Mouse (Mus musculus) adrenal gland, adult 8-10 months (tissue): ENCODE measurements at regions not wholly inside any gene's neighbourhood (a gene's known extent, or its start where the extent isn't known, plus 50 kb on each side); places are given as distances from the start of the nearest gene placed in this dataset.

Experiments used
- DNase-seq: peaks from one replicate; pipeline ENCODE4 v3.0.0; 2022

DNA sequence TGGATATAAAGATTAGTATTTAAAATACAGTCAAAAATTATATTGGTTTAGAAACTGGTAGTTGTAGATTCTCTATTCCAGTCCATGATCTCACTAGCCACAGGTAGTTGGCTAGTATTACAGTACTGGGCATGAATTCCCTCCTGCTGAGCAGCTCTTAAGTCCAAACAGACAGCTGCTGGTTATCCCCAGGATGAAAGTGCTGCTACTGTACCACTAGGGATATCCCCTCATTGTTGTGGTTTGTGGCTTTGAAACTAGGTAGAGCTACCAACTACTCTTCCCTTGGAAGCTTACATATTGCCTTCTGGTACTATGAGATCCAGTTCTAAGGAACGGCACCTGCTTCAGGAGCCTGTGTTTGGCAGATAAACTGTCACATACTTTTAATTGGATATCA is 97.9 kb upstream of the Pter start:
- DNase-seq: no peak

DNA sequence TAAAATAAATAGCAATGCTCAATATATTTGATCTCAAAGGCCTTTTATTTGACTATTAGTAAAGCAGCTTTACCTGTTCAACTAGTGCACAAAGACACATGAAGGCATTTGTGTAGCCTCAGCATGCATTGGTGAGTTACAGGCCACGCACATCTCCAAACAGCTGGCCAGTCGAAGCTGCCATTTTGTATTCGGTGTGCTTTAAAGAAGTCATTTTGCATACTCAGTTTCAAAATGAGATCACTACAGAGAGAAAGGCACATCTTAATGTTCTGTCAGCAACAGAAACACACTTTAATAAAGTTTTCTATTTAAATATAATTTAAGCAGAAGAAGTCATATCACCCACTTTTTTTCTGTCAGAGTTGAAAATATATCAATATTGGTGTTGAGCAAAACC is 90.3 kb upstream of the Pter start:
- DNase-seq: no peak

DNA sequence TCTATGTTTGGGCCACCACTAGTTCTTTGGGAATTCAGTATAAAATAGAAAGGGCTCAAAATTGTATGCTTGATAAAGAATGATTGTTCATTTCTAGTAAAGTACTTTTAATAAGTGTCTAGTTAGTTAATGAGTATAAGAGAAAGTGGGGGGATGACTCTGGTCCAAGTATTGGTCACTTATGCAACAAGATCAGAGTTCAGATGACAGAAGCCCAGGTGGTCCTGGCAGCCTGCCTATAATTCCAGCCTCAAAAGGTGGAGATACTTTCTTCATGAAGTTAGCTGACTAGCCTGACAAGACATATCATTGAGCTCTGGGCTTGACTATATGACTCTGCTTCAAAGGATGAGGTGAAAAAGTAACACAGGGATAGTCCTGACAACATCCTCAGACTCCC is 57.3 kb upstream of the Pter start:
- no peak for DNase-seq

GRCm38 (mm10) chr2:12868772-12869171 is 55.1 kb upstream of the Pter start:
- no peak for DNase-seq
